In the genomic region with DNA sequence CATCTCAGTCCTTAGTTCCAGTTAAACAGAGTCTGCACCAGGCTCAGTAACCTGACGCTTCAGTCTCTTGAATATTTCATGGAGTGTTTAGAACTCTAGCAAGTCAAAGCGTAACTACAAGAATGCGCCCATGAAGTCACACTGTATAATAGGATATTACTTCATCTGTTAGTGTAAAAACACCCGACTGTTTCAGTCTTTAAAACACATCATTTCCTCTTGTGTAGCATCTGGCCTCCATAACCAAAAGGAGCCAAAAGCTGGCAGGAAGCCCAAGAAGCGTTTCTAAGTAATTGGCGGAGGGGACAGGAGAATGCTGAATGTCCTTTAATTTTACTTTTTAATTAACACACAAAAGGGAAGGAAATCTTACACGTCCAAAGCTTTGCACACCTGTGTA, we compare ENCODE assay signal across 8 mouse cellular contexts. TPM values are rescaled to one million over a fixed set of nuclear protein-coding genes. Genes with fewer than 3 reads are reported as not detected.
DNase-seq lines count a peak whose midpoint lies in the region; ATAC-seq and TF ChIP-seq lines count a peak whose summit lies in the region.

No protein-coding gene starts in this region.

- DNase-seq in adrenal gland, postnatal 14 days, result peak; percentile 15
- DNase-seq in adrenal gland, adult 18-20 months (ENCODE audit: low spot score in 2 of 2), result no peak
- DNase-seq in kidney, postnatal 25 days, result peak; percentile 58 to 69
- DNase-seq in stomach, postnatal 0 days (ENCODE audit: low spot score), result no peak
- DNase-seq in spleen, adult 12 weeks (ENCODE audit: low spot score), result no peak
- no peak for DNase-seq in ovary, postnatal 10 days (ENCODE audit: low spot score)

- TF ChIP-seq CTCF in stomach, postnatal 0 days (IDR thresholded peaks at IDR 0.05; ENCODE audit: low read depth), result no peak

- no peak overlapping the region for H3K4me3 ChIP-seq in neural tube, embryonic 13.5 days
- H3K4me3 ChIP-seq in neural tube, embryonic 15.5 days (replicated peaks), result no peak overlapping the region
- no peak overlapping the region for H3K4me3 ChIP-seq in stomach, postnatal 0 days (ENCODE audit: low read depth, low read length)

- no peak overlapping the region for H3K9ac ChIP-seq in neural tube, embryonic 13.5 days
- no peak overlapping the region for H3K9ac ChIP-seq in neural tube, embryonic 15.5 days (replicated peaks)
- no peak overlapping the region for H3K9ac ChIP-seq in stomach, postnatal 0 days (ENCODE audit: low read length)

- no peak for TF ChIP-seq EP300 in stomach, postnatal 0 days (optimal IDR thresholded peaks at IDR 0.05)

- no peak overlapping the region for H3K4me2 ChIP-seq in neural tube, embryonic 13.5 days
- H3K4me2 ChIP-seq in neural tube, embryonic 15.5 days, result no peak overlapping the region
- no peak overlapping the region for H3K4me2 ChIP-seq in stomach, postnatal 0 days (replicated peaks; ENCODE audit: low read depth)

- no peaks in the 10 kb centered on the region for H3K27me3 ChIP-seq in neural tube, embryonic 13.5 days
- no peaks in the 10 kb centered on the region for H3K27me3 ChIP-seq in neural tube, embryonic 15.5 days (replicated peaks)
- H3K27me3 ChIP-seq in stomach, postnatal 0 days (ENCODE audit: control insufficient read depth, insufficient read depth, low read length), result no peaks in the 10 kb centered on the region

- no peak for ATAC-seq in neural tube, embryonic 13.5 days (ENCODE audit: low read depth)
- ATAC-seq in neural tube, embryonic 15.5 days (ENCODE audit: low FRiP score), result no peak
- ATAC-seq in stomach, postnatal 0 days (ENCODE audit: low FRiP score, low TSS enrichment), result peak; percentile 22; the same call in 1 of the 2 replicates

- H3K9me3 ChIP-seq in neural tube, embryonic 13.5 days, result no peaks in the 10 kb centered on the region
- H3K9me3 ChIP-seq in neural tube, embryonic 15.5 days (replicated peaks), result no peaks in the 10 kb centered on the region
- H3K9me3 ChIP-seq in stomach, postnatal 0 days (ENCODE audit: control insufficient read depth, low read length), result no peaks in the 10 kb centered on the region

- no peaks in the 10 kb centered on the region for H3K36me3 ChIP-seq in neural tube, embryonic 13.5 days
- no peaks in the 10 kb centered on the region for H3K36me3 ChIP-seq in neural tube, embryonic 15.5 days
- no peaks in the 10 kb centered on the region for H3K36me3 ChIP-seq in stomach, postnatal 0 days (ENCODE audit: control insufficient read depth, insufficient read depth, low read length)

- WGBS in neural tube, embryonic 13.5 days, result 35% methylated on average over 7 of the region's 7 CpGs
- 37% methylated on average over 7 of the region's 7 CpGs for WGBS in neural tube, embryonic 15.5 days
- 33% methylated on average over 7 of the region's 7 CpGs for WGBS in stomach, postnatal 0 days

- H3K27ac ChIP-seq in neural tube, embryonic 13.5 days (replicated peaks), result peak overlapping the region; percentile 19; the same call in 1 of the 2 replicates
- no peak overlapping the region for H3K27ac ChIP-seq in neural tube, embryonic 15.5 days (replicated peaks)
- 0 out of 2 replicates have a peak overlapping the region, but pooled peaks have one; percentile 35 for H3K27ac ChIP-seq in stomach, postnatal 0 days (replicated peaks)

- H3K4me1 ChIP-seq in neural tube, embryonic 13.5 days (replicated peaks), result peaks cover 61% of the 10 kb centered on the region
- H3K4me1 ChIP-seq in neural tube, embryonic 15.5 days, result peaks cover 39% of the 10 kb centered on the region
- H3K4me1 ChIP-seq in stomach, postnatal 0 days (replicated peaks; ENCODE audit: control insufficient read depth, insufficient read depth), result no peaks in the 10 kb centered on the region

RNA-seq across cellular contexts. Expression of a gene that starts 5.0 kb away (rescaled TPM):
- 14.2 and 16.3 TPM in 2 replicates for total RNA-seq in adrenal gland, postnatal 14 days (2021)
- 10 to 100 TPM in 1 of 2 experiments, 1 to 10 TPM in 1; 8.6 to 19.6 TPM for total RNA-seq in adrenal gland, adult 18-20 months (2021)
- 15.2 and 16.0 TPM in 2 replicates for polyA plus RNA-seq in neural tube, embryonic 13.5 days (2015; fragmentation: Nextera tagmentation; extraction: Ambion mirVana)
- polyA plus RNA-seq in neural tube, embryonic 15.5 days (2015; fragmentation: Nextera tagmentation; extraction: Ambion mirVana), result 14.0 and 14.5 TPM in 2 replicates
- 5.0 and 5.6 TPM in 2 replicates for polyA plus RNA-seq in stomach, postnatal 0 days (2015; fragmentation: Nextera tagmentation; extraction: Ambion mirVana)

RNA-seq across cellular contexts. Expression of a gene that starts 5.2 kb away (rescaled TPM):
- total RNA-seq in adrenal gland, postnatal 14 days (2021), result not detected in 2 replicates
- total RNA-seq in adrenal gland, adult 18-20 months (2021), result not detected
- 0.45 TPM in 1 of 2 replicates, not detected in the other for polyA plus RNA-seq in neural tube, embryonic 13.5 days (2015; fragmentation: Nextera tagmentation; extraction: Ambion mirVana)
- 0.22 and 0.28 TPM in 2 replicates for polyA plus RNA-seq in neural tube, embryonic 15.5 days (2015; fragmentation: Nextera tagmentation; extraction: Ambion mirVana)
- polyA plus RNA-seq in stomach, postnatal 0 days (2015; fragmentation: Nextera tagmentation; extraction: Ambion mirVana), result 0.19 and 0.34 TPM in 2 replicates

RNA-seq across cellular contexts. Expression of a gene that starts 57.2 kb away (rescaled TPM):
- 104 TPM in 2 replicates for total RNA-seq in adrenal gland, postnatal 14 days (2021)
- total RNA-seq in adrenal gland, adult 18-20 months (2021), result 100 to 1,000 TPM in 1 of 2 experiments, 10 to 100 TPM in 1; 93.2 to 111 TPM
- polyA plus RNA-seq in neural tube, embryonic 13.5 days (2015; fragmentation: Nextera tagmentation; extraction: Ambion mirVana), result 190 and 205 TPM in 2 replicates
- 169 and 173 TPM in 2 replicates for polyA plus RNA-seq in neural tube, embryonic 15.5 days (2015; fragmentation: Nextera tagmentation; extraction: Ambion mirVana)
- polyA plus RNA-seq in stomach, postnatal 0 days (2015; fragmentation: Nextera tagmentation; extraction: Ambion mirVana), result 82.1 and 85.2 TPM in 2 replicates

RNA-seq across cellular contexts. Expression of a gene that starts 59.5 kb away (rescaled TPM):
- total RNA-seq in adrenal gland, postnatal 14 days (2021), result 23.3 and 27.2 TPM in 2 replicates
- total RNA-seq in adrenal gland, adult 18-20 months (2021), result 10 to 100 TPM; 20.8 to 23.5 TPM
- 21.4 and 24.7 TPM in 2 replicates for polyA plus RNA-seq in neural tube, embryonic 13.5 days (2015; fragmentation: Nextera tagmentation; extraction: Ambion mirVana)
- polyA plus RNA-seq in neural tube, embryonic 15.5 days (2015; fragmentation: Nextera tagmentation; extraction: Ambion mirVana), result 23.4 and 26.4 TPM in 2 replicates
- polyA plus RNA-seq in stomach, postnatal 0 days (2015; fragmentation: Nextera tagmentation; extraction: Ambion mirVana), result 16.1 and 17.7 TPM in 2 replicates

Comparison
In these comparisons a context has a peak if more than half of its experiments do, and no peak if none do; other contexts are left out.
1. DNase-seq: peak in adrenal gland, postnatal 14 days (single experiment) and kidney, postnatal 25 days (2 of 2); none in adrenal gland, adult 18-20 months (0 of 2), stomach, postnatal 0 days (single experiment), spleen, adult 12 weeks (single experiment) and ovary, postnatal 10 days (single experiment).